Mouse (Mus musculus) left cerebral cortex, postnatal 36 days (tissue): ENCODE results near the gene Gpx3. TPM values are rescaled to one million over a fixed set of nuclear protein-coding genes. Genes with fewer than 3 reads are reported as not detected.
A peak's percentile ranks its signal among the peaks of the same experiment; 100 is the strongest.
"Not testable (repeated sequence)": the region's sequence is repeated elsewhere in the genome, so short reads cannot be mapped to it uniquely, and the experiment has no call there.

ENCODE experiments used
- DNase-seq, 2 experiments: peaks; one replicate each; pipeline ENCODE4 v3.0.0; 2021 to 2022; ENCODE audit warnings: low spot score in 2 of 2, mixed read lengths in 1 of 2
- intact Hi-C: fragments of 180-260 bp; cut with DNase I; formaldehyde crosslinking; loops from one replicate; pipeline ENCODE4 v1.15.1; 2025
- total RNA-seq, 2 experiments: library from RNA; stranded (reverse); gene quantifications; 2 replicates each; pipeline ENCODE4 v1.2.3; 2021

The Gpx3 gene
- total RNA-seq, 2 experiments from 2014 or later: 7.9 to 8.9 TPM

GRCm38 (mm10) chr11:54930318-54930979 is 28.2 kb downstream of the Gpx3 start:
- DNase-seq: peak; percentile 27 to 43
- intact Hi-C loops: loop anchor here (2.0 kb wide), 1 partner anchor 54 kb away; no protein-coding TSS in a partner anchor

GRCm38 (mm10) chr11:54931405-54932093 is 29.3 kb downstream of the Gpx3 start:
- peak in 1 of 2 experiments; percentile 30 for DNase-seq
- intact Hi-C loops: loop anchor here (2.0 kb wide), 1 partner anchor 53 kb away; no protein-coding TSS in a partner anchor

- intact Hi-C loops: no loop called here
- DNase-seq: no peak
These were observed 30.3 kb downstream of the Gpx3 start for GRCm38 (mm10) chr11:54932540-54932939.

GRCm38 (mm10) chr11:54934198-54934597 is 31.9 kb downstream of the Gpx3 start:
- DNase-seq: no peak
- intact Hi-C loops: no loop called here

- no peak for DNase-seq
- intact Hi-C loops: no loop called here
These were observed 34.0 kb downstream of the Gpx3 start for GRCm38 (mm10) chr11:54936035-54936770.

GRCm38 (mm10) chr11:54936771-54937140 is 34.5 kb downstream of the Gpx3 start:
- intact Hi-C loops: no loop called here
- no peak for DNase-seq

GRCm38 (mm10) chr11:54939501-54939900 is 37.2 kb downstream of the Gpx3 start:
- intact Hi-C loops: no loop called here
- no peak for DNase-seq

- no peak for DNase-seq
- intact Hi-C loops: no loop called here
These were observed 37.8 kb downstream of the Gpx3 start for GRCm38 (mm10) chr11:54940056-54940455.

GRCm38 (mm10) chr11:54944702-54945101 is 42.4 kb downstream of the Gpx3 start:
- intact Hi-C loops: no loop called here
- no peak for DNase-seq

- DNase-seq: no peak
- intact Hi-C loops: no loop called here
These were observed 47.5 kb downstream of the Gpx3 start for GRCm38 (mm10) chr11:54949717-54950116.

- intact Hi-C loops: no loop called here
- no peak for DNase-seq
These were observed 48.4 kb downstream of the Gpx3 start for GRCm38 (mm10) chr11:54950684-54951083.

GRCm38 (mm10) chr11:54952651-54953050 is 50.4 kb downstream of the Gpx3 start:
- intact Hi-C loops: no loop called here
- DNase-seq: no peak

GRCm38 (mm10) chr11:54953993-54954446 is 51.8 kb downstream of the Gpx3 start:
- peak; percentile 17 to 30 for DNase-seq
- intact Hi-C loops: no loop called here

GRCm38 (mm10) chr11:54954716-54955115 is 52.5 kb downstream of the Gpx3 start:
- intact Hi-C loops: no loop called here
- DNase-seq: no peak

GRCm38 (mm10) chr11:54955400-54955734 is 53.1 kb downstream of the Gpx3 start:
- not testable (repeated sequence) for DNase-seq

GRCm38 (mm10) chr11:54955735-54956480 is 53.7 kb downstream of the Gpx3 start:
- intact Hi-C loops: no loop called here
- peak; percentile 99 for DNase-seq

More at GRCm38 (mm10) chr11:54955400-54955734, 53.1 kb downstream of the Gpx3 start:
- intact Hi-C loops: not testable (repeated sequence)

- intact Hi-C loops: no loop called here
- no peak for DNase-seq
These were observed 54.7 kb downstream of the Gpx3 start for GRCm38 (mm10) chr11:54956912-54957311.

- DNase-seq, intact Hi-C loops: not testable (repeated sequence)
These were observed 55.5 kb downstream of the Gpx3 start for GRCm38 (mm10) chr11:54957708-54958107.

GRCm38 (mm10) chr11:54958571-54959073 is 56.4 kb downstream of the Gpx3 start:
- intact Hi-C loops: no loop called here
- no peak for DNase-seq
